Mouse (Mus musculus): ENCODE measurements at regions not wholly inside any gene's neighbourhood (a gene's known extent, or its start where the extent isn't known, plus 50 kb on each side); places are given as distances from the start of the nearest gene placed in this dataset.

DNA sequence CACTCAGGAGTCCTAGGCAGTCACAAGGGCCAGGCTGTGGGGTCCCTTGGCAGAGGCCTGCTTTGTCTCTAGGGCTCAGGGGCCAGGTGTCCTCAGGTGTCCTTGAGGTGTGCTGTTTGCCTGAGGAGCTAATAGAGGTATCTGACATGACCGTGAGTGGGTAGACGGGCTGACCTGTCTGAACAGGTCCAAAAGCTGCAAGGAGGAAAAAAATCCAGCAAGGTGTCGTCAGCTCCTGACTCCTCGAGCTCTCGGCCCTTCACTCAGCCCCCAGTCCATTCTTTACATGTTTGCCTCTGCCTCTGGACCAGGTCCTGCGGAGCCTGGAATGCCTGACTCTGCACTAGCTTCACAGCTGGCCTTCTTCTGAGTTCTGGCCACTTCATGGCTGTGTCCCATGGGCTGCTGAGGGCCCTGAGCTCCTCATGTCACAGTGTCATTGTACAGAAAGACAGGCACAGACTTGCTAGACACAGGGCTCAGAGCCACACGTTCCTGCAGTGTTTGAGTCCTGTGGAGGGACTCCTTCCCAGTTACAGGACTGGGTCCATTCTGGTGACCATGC, 51.9 kb upstream of the Haao start:
- DNase-seq (ENCODE audit: extremely low read depth, low read depth): no peak

DNA sequence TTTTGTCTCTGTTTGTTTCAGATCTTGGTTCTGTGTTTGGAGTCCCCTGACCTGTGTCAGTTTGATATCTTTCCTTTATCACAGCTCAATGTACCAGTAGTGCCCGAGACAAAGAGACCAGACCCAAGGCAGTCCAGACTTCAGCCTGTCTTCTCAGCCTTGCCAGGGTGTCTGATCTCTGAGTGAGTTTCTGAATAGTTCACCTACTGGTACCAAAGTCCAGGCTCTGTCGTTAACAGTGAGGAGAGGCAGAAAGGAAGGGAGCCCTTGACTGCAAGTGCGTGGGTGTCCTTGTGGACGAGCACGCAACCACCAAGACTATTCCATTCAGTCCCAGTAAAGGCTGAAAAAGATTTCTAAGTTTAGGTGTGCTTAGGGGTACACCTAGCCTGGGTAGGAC, 50.8 kb upstream of the Haao start:
- DNase-seq (ENCODE audit: extremely low read depth, low read depth): no peak

Measured in MEL-GATA-1-ER (cell line).